Mouse (Mus musculus): Measurements from ENCODE around the gene Lrmda. TPM values are rescaled to one million over a fixed set of nuclear protein-coding genes. Genes with fewer than 3 reads are reported as not detected.

Gene Lrmda
- polyA plus RNA-seq, 1 experiment = not detected

DNA sequence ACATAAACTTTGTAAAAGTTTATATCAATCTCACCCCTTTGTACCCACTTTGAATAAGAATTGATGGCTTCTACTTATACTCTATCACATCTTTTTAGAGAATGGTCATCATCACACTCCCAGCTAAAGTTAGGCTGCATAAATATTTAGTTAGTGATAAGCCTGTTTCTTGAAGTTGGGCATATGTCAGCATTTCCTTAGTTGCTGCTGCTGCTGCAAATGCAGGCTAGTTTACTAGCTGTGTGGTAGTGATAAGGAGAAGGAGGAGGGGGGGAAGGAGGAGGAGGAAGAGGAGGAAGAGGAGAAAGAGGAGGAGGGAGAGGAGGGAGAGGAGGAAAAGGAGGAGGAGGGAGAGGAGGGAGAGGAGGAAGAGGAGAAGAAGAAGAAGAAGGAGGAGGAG, 692.9 kb downstream of the Lrmda start:
- H3K4me3 ChIP-seq (ENCODE audit: low read depth, low read length) = no peak overlapping the region
- no peaks in the 10 kb centered on the region for H3K4me1 ChIP-seq (ENCODE audit: control insufficient read depth, insufficient read depth, insufficient read length, low read length)
- no peak overlapping the region for H3K27ac ChIP-seq (ENCODE audit: insufficient read depth, low read depth, low read length)
- TF ChIP-seq CTCF (IDR thresholded peaks at IDR 0.05; ENCODE audit: extremely low read depth, insufficient read length, insufficient replicate concordance, low read depth, low read length) = no peak
- no peak for TF ChIP-seq POLR2A (IDR thresholded peaks at IDR 0.05; ENCODE audit: low read depth, low read length)
- H3K36me3 ChIP-seq (ENCODE audit: control insufficient read depth, insufficient read depth, low read length) = no peaks in the 10 kb centered on the region
- no peaks in the 10 kb centered on the region for H3K27me3 ChIP-seq (ENCODE audit: control insufficient read depth, insufficient read depth, low read length)

GRCm38 (mm10) chr14:22715581-22716378, 696.3 kb downstream of the Lrmda start:
- Histone ChIP-seq H3K4me1 (ENCODE audit: control insufficient read depth, insufficient read depth, insufficient read length, low read length) (no peaks in the 10 kb centered on the region), H3K4me3 (ENCODE audit: low read depth, low read length) (no peak overlapping the region), H3K27ac (ENCODE audit: insufficient read depth, low read depth, low read length) (no peak overlapping the region), H3K27me3 (ENCODE audit: control insufficient read depth, insufficient read depth, low read length) (no peaks in the 10 kb centered on the region), H3K36me3 (ENCODE audit: control insufficient read depth, insufficient read depth, low read length) (no peaks in the 10 kb centered on the region)
- 68% methylated on average over 6 of the region's 6 CpGs for WGBS
- TF ChIP-seq CTCF (IDR thresholded peaks at IDR 0.05; ENCODE audit: extremely low read depth, insufficient read length, insufficient replicate concordance, low read depth, low read length) (no peak), POLR2A (IDR thresholded peaks at IDR 0.05; ENCODE audit: low read depth, low read length) (no peak)

DNA sequence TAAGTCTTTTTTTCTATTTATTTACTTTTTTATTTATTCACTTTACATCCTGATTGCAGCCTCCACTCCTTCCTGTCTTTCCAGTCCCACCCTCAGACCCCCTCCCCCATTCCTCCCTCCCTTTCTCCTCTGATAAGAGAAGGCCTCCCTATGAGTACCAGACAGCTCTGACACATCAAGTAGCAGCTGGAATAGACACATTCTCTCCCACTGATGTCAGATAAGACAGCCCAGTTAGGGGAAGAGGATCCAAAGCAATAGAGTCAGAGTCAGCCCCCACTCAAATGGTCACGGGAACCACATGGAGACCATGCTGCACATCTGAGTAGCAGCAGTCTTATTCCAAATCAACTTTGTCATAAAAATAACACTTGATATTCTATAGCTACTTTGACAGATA, 700.5 kb downstream of the Lrmda start:
- no peaks in the 10 kb centered on the region for H3K4me1 ChIP-seq (ENCODE audit: control insufficient read depth, insufficient read depth, insufficient read length, low read length)
- H3K27ac ChIP-seq (ENCODE audit: insufficient read depth, low read depth, low read length) = no peak overlapping the region
- 90% methylated on average over 1 of the region's 1 CpGs for WGBS
- H3K4me3 ChIP-seq (ENCODE audit: low read depth, low read length) = no peak overlapping the region
- H3K27me3 ChIP-seq (ENCODE audit: control insufficient read depth, insufficient read depth, low read length) = no peaks in the 10 kb centered on the region
- no peak for TF ChIP-seq POLR2A (IDR thresholded peaks at IDR 0.05; ENCODE audit: low read depth, low read length)
- no peak for TF ChIP-seq CTCF (IDR thresholded peaks at IDR 0.05; ENCODE audit: extremely low read depth, insufficient read length, insufficient replicate concordance, low read depth, low read length)
- H3K36me3 ChIP-seq (ENCODE audit: control insufficient read depth, insufficient read depth, low read length) = no peaks in the 10 kb centered on the region

- Histone ChIP-seq H3K36me3 (ENCODE audit: control insufficient read depth, insufficient read depth, low read length) (no peaks in the 10 kb centered on the region), H3K4me1 (ENCODE audit: control insufficient read depth, insufficient read depth, insufficient read length, low read length) (no peaks in the 10 kb centered on the region), H3K27me3 (ENCODE audit: control insufficient read depth, insufficient read depth, low read length) (no peaks in the 10 kb centered on the region), H3K4me3 (ENCODE audit: low read depth, low read length) (no peak overlapping the region), H3K27ac (ENCODE audit: insufficient read depth, low read depth, low read length) (no peak overlapping the region)
- WGBS = 81% methylated on average over 5 of the region's 5 CpGs
- TF ChIP-seq CTCF (IDR thresholded peaks at IDR 0.05; ENCODE audit: extremely low read depth, insufficient read length, insufficient replicate concordance, low read depth, low read length) = no peak
- TF ChIP-seq POLR2A (IDR thresholded peaks at IDR 0.05; ENCODE audit: low read depth, low read length) = no peak
Observed at GRCm38 (mm10) chr14:22721845-22722244, 702.3 kb downstream of the Lrmda start.

DNA sequence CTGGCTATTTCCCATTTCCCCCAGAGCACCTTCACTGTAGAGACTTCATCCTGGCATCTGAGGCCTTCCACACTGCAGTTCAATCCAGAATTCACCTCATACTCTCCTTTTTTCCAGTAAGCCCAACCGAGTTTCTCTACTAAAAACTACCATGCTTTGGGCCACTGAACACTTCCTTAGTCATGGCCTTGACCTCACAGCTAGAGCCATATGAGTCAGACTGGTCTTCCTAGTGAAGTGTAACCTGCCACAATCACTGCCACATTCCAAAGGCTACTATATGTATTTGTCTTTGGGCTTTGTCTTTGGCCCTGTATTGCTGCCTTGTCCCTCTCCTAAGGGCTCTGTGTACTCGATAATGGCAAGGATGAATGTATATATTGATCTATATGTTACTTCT, 708.0 kb downstream of the Lrmda start:
- no peaks in the 10 kb centered on the region for H3K4me1 ChIP-seq (ENCODE audit: control insufficient read depth, insufficient read depth, insufficient read length, low read length)
- TF ChIP-seq CTCF (IDR thresholded peaks at IDR 0.05; ENCODE audit: extremely low read depth, insufficient read length, insufficient replicate concordance, low read depth, low read length) (no peak), POLR2A (IDR thresholded peaks at IDR 0.05; ENCODE audit: low read depth, low read length) (no peak)
- H3K27ac ChIP-seq (ENCODE audit: insufficient read depth, low read depth, low read length) = no peak overlapping the region
- H3K36me3 ChIP-seq (ENCODE audit: control insufficient read depth, insufficient read depth, low read length) = no peaks in the 10 kb centered on the region
- WGBS = 75% methylated on average over 2 of the region's 2 CpGs
- H3K27me3 ChIP-seq (ENCODE audit: control insufficient read depth, insufficient read depth, low read length) = no peaks in the 10 kb centered on the region
- no peak overlapping the region for H3K4me3 ChIP-seq (ENCODE audit: low read depth, low read length)

DNA sequence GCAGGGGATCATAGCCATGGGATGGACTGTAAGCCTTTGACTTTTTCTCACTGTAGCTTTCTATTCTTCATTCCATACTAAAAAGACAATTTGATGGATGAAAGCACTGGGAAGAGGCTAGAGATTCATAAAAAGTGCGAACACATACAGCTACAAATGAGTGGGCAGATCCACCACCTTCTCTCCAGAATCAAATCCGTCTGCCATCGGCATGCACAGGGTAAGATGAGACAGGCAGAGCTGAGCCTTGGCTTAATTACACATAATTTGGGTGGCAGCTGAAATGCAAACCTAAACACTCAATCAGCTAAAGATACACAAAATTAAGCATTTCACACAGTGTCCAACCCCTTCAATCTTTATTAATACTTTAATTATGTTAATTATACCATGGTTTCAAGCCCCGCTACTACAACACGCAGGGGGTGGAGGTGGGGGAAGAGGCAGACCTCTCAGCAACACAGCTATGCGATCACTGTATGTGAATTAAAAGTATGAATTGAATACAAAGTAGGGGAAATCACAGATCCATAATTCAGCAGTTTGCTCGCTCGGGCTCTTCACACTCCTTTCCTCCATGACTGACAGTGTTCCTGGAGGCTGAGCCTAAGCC, 709.2 kb downstream of the Lrmda start:
- Histone ChIP-seq H3K36me3 (ENCODE audit: control insufficient read depth, insufficient read depth, low read length) (no peaks in the 10 kb centered on the region), H3K27ac (ENCODE audit: insufficient read depth, low read depth, low read length) (no peak overlapping the region), H3K4me3 (ENCODE audit: low read depth, low read length) (no peak overlapping the region), H3K4me1 (ENCODE audit: control insufficient read depth, insufficient read depth, insufficient read length, low read length) (no peaks in the 10 kb centered on the region), H3K27me3 (ENCODE audit: control insufficient read depth, insufficient read depth, low read length) (no peaks in the 10 kb centered on the region)
- TF ChIP-seq CTCF (IDR thresholded peaks at IDR 0.05; ENCODE audit: extremely low read depth, insufficient read length, insufficient replicate concordance, low read depth, low read length) (no peak), POLR2A (IDR thresholded peaks at IDR 0.05; ENCODE audit: low read depth, low read length) (no peak)
- WGBS = 93% methylated on average over 8 of the region's 8 CpGs

- TF ChIP-seq POLR2A (IDR thresholded peaks at IDR 0.05; ENCODE audit: low read depth, low read length) (no peak), CTCF (IDR thresholded peaks at IDR 0.05; ENCODE audit: extremely low read depth, insufficient read length, insufficient replicate concordance, low read depth, low read length) (no peak)
- no peaks in the 10 kb centered on the region for H3K36me3 ChIP-seq (ENCODE audit: control insufficient read depth, insufficient read depth, low read length)
- no peaks in the 10 kb centered on the region for H3K27me3 ChIP-seq (ENCODE audit: control insufficient read depth, insufficient read depth, low read length)
Observed at GRCm38 (mm10) chr14:22738603-22739002, 719.1 kb downstream of the Lrmda start.

More at GRCm38 (mm10) chr14:22738603-22739002, 719.1 kb downstream of the Lrmda start:
- Histone ChIP-seq H3K4me1 (ENCODE audit: control insufficient read depth, insufficient read depth, insufficient read length, low read length) (no peaks in the 10 kb centered on the region), H3K4me3 (ENCODE audit: low read depth, low read length) (no peak overlapping the region), H3K27ac (ENCODE audit: insufficient read depth, low read depth, low read length) (no peak overlapping the region)
- WGBS = 89% methylated on average over 11 of the region's 11 CpGs
